In the genomic region with DNA sequence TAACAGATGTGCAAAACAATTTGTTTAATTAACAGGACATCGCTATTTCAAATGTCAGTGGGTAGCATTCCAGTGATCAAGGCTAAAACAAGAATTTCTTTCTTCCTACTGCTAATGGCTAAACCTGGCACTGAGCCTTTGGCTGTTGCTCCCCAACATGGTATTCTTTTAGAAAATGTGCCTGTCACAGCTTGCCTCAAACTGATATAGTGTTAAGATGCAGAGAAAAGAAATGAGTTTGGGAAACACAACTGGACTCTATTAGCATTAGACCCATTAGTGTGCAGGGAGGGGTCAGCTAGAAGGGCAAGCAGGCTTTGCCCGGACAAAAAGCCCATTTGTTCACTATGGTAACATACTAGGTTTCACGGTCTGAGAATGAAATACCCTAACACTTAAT, we compare ENCODE assay signal across 13 mouse cellular contexts.
DNase-seq lines count a peak whose midpoint lies in the region; ATAC-seq lines count a peak whose summit lies in the region.
"Had no signal": no experiment of that assay in that cellular context is flagged by ENCODE, and none has a peak within 500 bp of the region (broad histone marks: within the 10 kb centered on the region; RNA-seq: fewer than 3 reads in every experiment).

No protein-coding gene starts in this region.

- 41% methylated on average over 3 of the region's 3 CpGs for WGBS in midbrain, embryonic 14.5 days
- WGBS in midbrain, embryonic 10.5 days: 57% methylated on average over 3 of the region's 3 CpGs
- WGBS in embryonic facial prominence, embryonic 11.5 days: 25% methylated on average over 3 of the region's 3 CpGs
- WGBS in hindbrain, embryonic 13.5 days: 31% methylated on average over 3 of the region's 3 CpGs
- 18% methylated on average over 3 of the region's 3 CpGs for WGBS in neural tube, embryonic 14.5 days

- no peak overlapping the region for H3K4me2 ChIP-seq in midbrain, embryonic 14.5 days (ENCODE audit: low read length)
- H3K4me2 ChIP-seq in embryonic facial prominence, embryonic 11.5 days (ENCODE audit: low read depth, low read length): no peak overlapping the region
- H3K4me2 ChIP-seq in hindbrain, embryonic 13.5 days: no peak overlapping the region
- H3K4me2 ChIP-seq in neural tube, embryonic 14.5 days (ENCODE audit: low read depth, low read length): no peak overlapping the region
- H3K4me2 ChIP-seq: liver, embryonic 15.5 days had no signal

- H3K27ac ChIP-seq in midbrain, embryonic 14.5 days (replicated peaks; ENCODE audit: low read depth, low read length): no peak overlapping the region
- H3K27ac ChIP-seq in midbrain, embryonic 10.5 days (replicated peaks): no peak overlapping the region
- H3K27ac ChIP-seq in embryonic facial prominence, embryonic 11.5 days (replicated peaks; ENCODE audit: low read depth, low read length): no peak overlapping the region
- no peak overlapping the region for H3K27ac ChIP-seq in hindbrain, embryonic 13.5 days
- no peak overlapping the region for H3K27ac ChIP-seq in neural tube, embryonic 14.5 days (ENCODE audit: low read depth, low read length)
- H3K27ac ChIP-seq: liver, embryonic 15.5 days had no signal

- DNase-seq in midbrain, embryonic 14.5 days: peak; percentile 27
- DNase-seq in midbrain, embryonic 10.5 days (ENCODE audit: low spot score): no peak
- DNase-seq in embryonic facial prominence, embryonic 11.5 days (ENCODE audit: low spot score): peak; percentile 2
- DNase-seq in frontal cortex, postnatal 14 days (ENCODE audit: low spot score in 2 of 2): no peak
- DNase-seq: cerebellum, adult 9-10 months; heart, postnatal 4 days; kidney, adult 2 months; thymus, adult 2 months had no signal

- H3K36me3 ChIP-seq in midbrain, embryonic 14.5 days (ENCODE audit: control insufficient read depth, insufficient read depth, low read length): no peaks in the 10 kb centered on the region
- no peaks in the 10 kb centered on the region for H3K36me3 ChIP-seq in midbrain, embryonic 10.5 days
- H3K36me3 ChIP-seq in embryonic facial prominence, embryonic 11.5 days (replicated peaks; ENCODE audit: control insufficient read depth, insufficient read depth, low read depth, low read length): no peaks in the 10 kb centered on the region
- no peaks in the 10 kb centered on the region for H3K36me3 ChIP-seq in hindbrain, embryonic 13.5 days
- no peaks in the 10 kb centered on the region for H3K36me3 ChIP-seq in neural tube, embryonic 14.5 days (ENCODE audit: control insufficient read depth, insufficient read depth, low read length)
- H3K36me3 ChIP-seq: liver, embryonic 15.5 days had no signal

- no peaks in the 10 kb centered on the region for H3K4me1 ChIP-seq in midbrain, embryonic 14.5 days (ENCODE audit: control insufficient read depth, insufficient read depth, low read length)
- H3K4me1 ChIP-seq in midbrain, embryonic 10.5 days: peaks cover 8% of the 10 kb centered on the region; the same call in 1 of the 2 replicates
- no peaks in the 10 kb centered on the region for H3K4me1 ChIP-seq in embryonic facial prominence, embryonic 11.5 days (ENCODE audit: control insufficient read depth, insufficient read depth, low read length)
- H3K4me1 ChIP-seq in hindbrain, embryonic 13.5 days (replicated peaks): 0 out of 2 replicates have a peak, but pooled peaks cover 2% of the 10 kb centered on the region
- no peaks in the 10 kb centered on the region for H3K4me1 ChIP-seq in neural tube, embryonic 14.5 days (ENCODE audit: control insufficient read depth, insufficient read depth, low read length)
- H3K4me1 ChIP-seq: liver, embryonic 15.5 days had no signal

- H3K9ac ChIP-seq in midbrain, embryonic 14.5 days (replicated peaks; ENCODE audit: low read length): no peak overlapping the region
- no peak overlapping the region for H3K9ac ChIP-seq in embryonic facial prominence, embryonic 11.5 days (replicated peaks; ENCODE audit: low read length)
- H3K9ac ChIP-seq in hindbrain, embryonic 13.5 days: no peak overlapping the region
- no peak overlapping the region for H3K9ac ChIP-seq in neural tube, embryonic 14.5 days (replicated peaks; ENCODE audit: low read depth, low read length)
- H3K9ac ChIP-seq: liver, embryonic 15.5 days had no signal

- no peaks in the 10 kb centered on the region for H3K27me3 ChIP-seq in midbrain, embryonic 14.5 days (ENCODE audit: control insufficient read depth, insufficient read depth, low read length)
- H3K27me3 ChIP-seq in midbrain, embryonic 10.5 days (ENCODE audit: low read depth, poor library complexity, severe bottlenecking): no peaks in the 10 kb centered on the region
- no peaks in the 10 kb centered on the region for H3K27me3 ChIP-seq in embryonic facial prominence, embryonic 11.5 days (ENCODE audit: control insufficient read depth, insufficient read depth, low read length)
- no peaks in the 10 kb centered on the region for H3K27me3 ChIP-seq in hindbrain, embryonic 13.5 days
- no peaks in the 10 kb centered on the region for H3K27me3 ChIP-seq in neural tube, embryonic 14.5 days (ENCODE audit: control insufficient read depth, insufficient read depth, low read length)
- H3K27me3 ChIP-seq: liver, embryonic 15.5 days had no signal

- H3K9me3 ChIP-seq in midbrain, embryonic 14.5 days (ENCODE audit: control insufficient read depth, low read length): no peaks in the 10 kb centered on the region
- no peaks in the 10 kb centered on the region for H3K9me3 ChIP-seq in midbrain, embryonic 10.5 days (replicated peaks)
- no peaks in the 10 kb centered on the region for H3K9me3 ChIP-seq in embryonic facial prominence, embryonic 11.5 days (replicated peaks; ENCODE audit: control insufficient read depth, low read length)
- no peaks in the 10 kb centered on the region for H3K9me3 ChIP-seq in hindbrain, embryonic 13.5 days
- H3K9me3 ChIP-seq in neural tube, embryonic 14.5 days (ENCODE audit: control insufficient read depth, low read length): no peaks in the 10 kb centered on the region
- H3K9me3 ChIP-seq: liver, embryonic 15.5 days had no signal

- no peak overlapping the region for H3K4me3 ChIP-seq in midbrain, embryonic 14.5 days (replicated peaks; ENCODE audit: low read depth, low read length)
- H3K4me3 ChIP-seq in midbrain, embryonic 10.5 days: no peak overlapping the region
- H3K4me3 ChIP-seq in embryonic facial prominence, embryonic 11.5 days (ENCODE audit: low read depth, low read length): no peak overlapping the region
- no peak overlapping the region for H3K4me3 ChIP-seq in hindbrain, embryonic 13.5 days
- no peak overlapping the region for H3K4me3 ChIP-seq in neural tube, embryonic 14.5 days (ENCODE audit: low read depth, low read length)
- H3K4me3 ChIP-seq: liver, embryonic 15.5 days had no signal

- no peak for ATAC-seq in midbrain, embryonic 14.5 days (ENCODE audit: low FRiP score, low TSS enrichment)
- no peak for ATAC-seq in embryonic facial prominence, embryonic 11.5 days (replicated peaks; ENCODE audit: insufficient number of reproducible peaks, low FRiP score, low TSS enrichment, low read depth)
- peak; percentile 73 for ATAC-seq in hindbrain, embryonic 13.5 days (ENCODE audit: low FRiP score)
- ATAC-seq in neural tube, embryonic 14.5 days (ENCODE audit: low read depth): peak; percentile 75; the same call in 1 of the 2 replicates
- no peak for ATAC-seq in granulocyte monocyte progenitor cell, adult 5-6 weeks (replicated peaks; ENCODE audit: poor library complexity, severe bottlenecking)
- ATAC-seq: activated CD4-positive, CD25-positive, alpha-beta regulatory T cell, adult 4 months had no signal

Comparison
In these comparisons a context has a peak if more than half of its experiments do, and no peak if none do; other contexts are left out.
1. DNase-seq: peak in midbrain, embryonic 14.5 days (single experiment) and embryonic facial prominence, embryonic 11.5 days (single experiment); none in midbrain, embryonic 10.5 days (single experiment) and frontal cortex, postnatal 14 days (0 of 2).
2. ATAC-seq: peak in hindbrain, embryonic 13.5 days (single experiment) and neural tube, embryonic 14.5 days (single experiment); none in midbrain, embryonic 14.5 days (single experiment), embryonic facial prominence, embryonic 11.5 days (single experiment) and granulocyte monocyte progenitor cell, adult 5-6 weeks (single experiment).